Mouse (Mus musculus): ENCODE measurements around the gene Eif4a1.
A peak's percentile ranks its signal among the peaks of the same experiment; 100 is the strongest.
"Not testable (repeated sequence)": the region's sequence is repeated elsewhere in the genome, so short reads cannot be mapped to it uniquely, and the experiment has no call there.

Gene Eif4a1

DNA sequence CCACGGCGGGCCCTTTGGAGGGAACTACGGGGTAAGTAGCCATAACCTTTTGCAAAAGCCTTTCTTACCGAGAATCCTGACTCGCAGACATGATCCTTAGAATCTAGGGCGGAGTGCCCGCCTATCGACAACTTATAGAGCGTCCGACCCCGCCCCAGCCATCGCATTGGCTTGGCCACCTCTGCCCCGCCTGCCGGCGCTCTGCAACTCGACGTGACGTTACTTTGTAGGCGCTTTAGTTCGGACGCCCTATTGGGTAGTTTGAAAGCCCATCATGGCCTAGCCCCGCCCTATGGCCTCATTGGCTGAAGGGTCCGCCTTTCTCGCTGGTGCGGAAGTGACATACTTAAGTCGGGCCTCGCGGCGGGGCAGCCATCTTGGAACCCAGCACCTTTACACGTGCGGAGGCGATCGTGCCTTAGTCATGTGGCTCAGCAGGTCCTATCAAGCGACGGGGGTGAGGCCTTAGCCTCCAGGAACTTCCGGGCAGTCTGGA, at the start of gene Eif4a1:
Eif4a1 (minus strand) TSS at position 213 of the 496 bp plus-strand sequence.
- DNase-seq: peak; percentile 100

DNA sequence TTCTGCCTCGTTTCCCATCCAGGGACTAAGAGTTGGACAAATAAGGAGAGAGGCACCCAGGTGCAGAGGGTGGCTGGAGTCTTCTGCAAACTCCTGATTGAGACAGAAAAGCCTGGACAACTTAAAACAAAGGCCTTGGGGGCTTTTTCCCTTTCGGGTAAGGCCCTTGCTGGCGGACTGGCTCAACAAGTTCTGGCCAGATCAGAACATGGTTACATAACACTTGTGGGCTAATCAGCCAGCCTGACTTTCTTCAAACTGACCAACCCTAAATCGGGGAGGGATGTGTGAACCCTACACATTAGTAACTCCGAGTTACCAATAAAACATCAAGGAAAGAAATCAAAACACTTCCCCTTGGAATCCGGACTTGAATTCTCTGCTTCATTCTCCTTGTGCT, 48.6 kb upstream of the Eif4a1 start:
- no peak for DNase-seq

DNA sequence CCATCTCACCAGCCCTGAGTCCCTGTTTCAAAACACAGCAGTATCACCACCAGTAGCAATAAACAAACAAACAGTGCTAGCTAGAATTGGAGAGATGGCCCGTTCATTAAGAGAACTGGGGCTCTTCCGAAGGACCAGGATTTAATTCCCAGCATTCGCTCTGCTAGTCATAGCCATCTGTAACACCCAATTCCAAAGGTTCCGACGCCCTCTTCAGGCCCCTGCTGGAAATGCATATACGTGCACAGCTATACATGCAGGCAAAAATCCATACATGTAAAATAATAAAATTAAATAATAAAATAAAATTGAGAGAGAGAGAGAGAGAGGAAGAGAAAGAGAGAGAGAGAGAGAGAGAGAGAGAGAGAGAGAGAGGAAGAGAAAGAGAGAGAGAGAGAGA, 47.2 kb upstream of the Eif4a1 start:
- no peak for DNase-seq

DNA sequence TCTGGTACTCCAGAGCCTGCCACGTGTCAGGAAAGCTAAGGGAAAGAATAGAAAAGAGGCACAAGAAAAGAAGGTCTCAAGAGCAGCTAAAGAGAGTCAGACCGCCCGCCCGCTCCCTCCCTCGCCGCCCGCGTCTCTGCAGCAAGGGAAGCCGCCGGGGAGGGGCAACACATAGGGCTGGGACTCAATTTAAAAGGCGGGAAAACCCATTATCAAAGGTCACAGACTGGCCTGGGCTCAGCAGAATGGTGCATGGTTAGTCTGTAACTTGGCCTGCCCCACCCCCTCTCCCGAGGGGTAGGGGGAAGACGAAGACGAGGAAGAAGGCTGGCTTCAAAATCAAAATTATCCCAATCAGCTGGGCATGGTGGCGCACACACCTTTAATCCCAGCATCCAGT, 46.4 kb upstream of the Eif4a1 start:
- peak; percentile 26 for DNase-seq

DNA sequence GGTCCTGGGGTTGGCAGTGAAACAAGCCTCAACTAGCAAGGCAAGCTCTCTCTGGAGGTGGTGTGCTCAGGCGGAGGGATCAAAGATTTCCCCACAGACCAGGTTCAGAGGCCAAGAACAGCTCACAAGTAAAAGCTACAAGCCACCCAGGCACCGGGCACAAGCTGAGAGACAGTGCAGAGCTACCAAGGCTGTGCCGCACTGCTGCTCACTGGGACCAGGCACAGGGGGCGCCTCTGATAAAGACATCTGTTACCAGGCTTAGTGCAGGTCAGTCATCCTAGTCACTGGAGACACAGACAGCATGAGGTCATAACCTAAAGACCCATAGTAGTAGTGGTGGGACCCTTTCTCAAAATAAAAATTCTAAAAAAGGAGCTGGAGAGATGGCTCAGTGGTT, 44.7 kb upstream of the Eif4a1 start:
- DNase-seq: no peak

DNA sequence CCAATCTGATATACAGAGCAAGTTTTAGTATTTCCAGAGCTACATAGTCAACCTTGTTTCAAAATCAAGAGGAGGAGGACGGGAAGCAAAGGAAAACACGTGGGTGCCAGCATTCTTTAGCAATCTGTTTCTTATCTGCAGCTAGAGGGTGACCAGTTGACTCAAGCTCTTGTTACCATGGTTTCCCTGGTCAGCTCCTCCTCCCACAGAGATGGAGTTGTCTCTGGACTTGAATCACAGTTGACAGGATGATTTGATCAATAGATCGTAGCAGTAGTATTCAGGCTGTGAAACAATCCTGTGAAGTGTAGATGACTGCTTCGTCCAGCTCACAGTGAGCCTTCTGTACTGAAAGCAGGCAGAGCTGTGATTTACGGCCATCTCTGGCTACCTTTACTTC, 43.7 kb upstream of the Eif4a1 start:
- no peak for DNase-seq

DNA sequence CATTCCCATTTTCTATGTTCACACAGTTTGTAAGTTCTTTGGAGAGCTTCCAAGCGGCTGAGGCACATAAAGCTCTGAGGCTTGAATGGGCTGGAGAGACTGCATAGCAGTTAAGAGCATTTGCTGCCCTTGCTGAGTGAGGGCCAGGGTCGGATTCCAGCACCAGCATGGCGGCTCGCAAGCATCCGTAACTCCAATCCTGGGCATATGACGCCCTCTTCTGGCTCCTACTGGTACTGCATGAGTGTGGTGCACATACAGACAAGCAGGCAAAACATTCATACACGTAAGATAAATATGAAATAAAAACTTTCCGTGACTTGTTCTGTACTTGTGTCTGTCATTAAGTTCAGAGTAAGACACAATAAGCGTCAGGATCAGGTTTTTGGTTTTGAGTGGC, 43.3 kb upstream of the Eif4a1 start:
- peak; percentile 73 for DNase-seq

DNA sequence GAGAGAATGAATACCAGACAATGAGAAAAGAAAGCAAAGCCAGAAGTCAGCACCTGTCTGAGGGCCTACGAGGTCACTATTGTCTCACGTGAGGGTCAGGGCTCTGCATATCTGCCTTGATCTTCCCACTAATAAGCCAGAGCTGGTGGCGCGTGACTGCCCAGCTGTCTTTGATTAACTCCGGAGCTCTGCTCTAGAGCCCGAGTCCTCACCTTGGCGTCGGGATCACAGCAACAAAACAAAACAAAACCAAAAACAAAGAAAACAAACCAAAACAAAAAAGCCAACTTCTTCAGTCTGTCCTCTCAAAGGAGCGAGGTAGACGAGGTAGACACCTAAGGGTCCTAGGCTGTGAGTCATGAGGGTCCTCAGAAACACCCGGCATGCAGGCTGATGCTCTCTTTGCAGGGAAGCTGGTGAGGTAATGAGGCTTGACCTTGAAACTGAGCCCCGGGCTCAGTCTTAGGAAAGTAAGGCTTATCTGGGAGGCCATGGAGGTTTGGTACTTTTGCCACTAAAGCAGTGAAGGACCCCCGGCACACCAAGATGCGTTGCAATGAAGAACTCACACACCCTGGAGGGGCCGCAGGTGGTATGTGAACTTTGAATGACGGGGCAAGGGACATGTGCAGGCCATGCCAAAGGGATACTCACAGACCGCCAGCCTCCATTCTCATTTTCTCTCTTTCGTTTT, 42.6 kb upstream of the Eif4a1 start:
- DNase-seq: peak; percentile 68

DNA sequence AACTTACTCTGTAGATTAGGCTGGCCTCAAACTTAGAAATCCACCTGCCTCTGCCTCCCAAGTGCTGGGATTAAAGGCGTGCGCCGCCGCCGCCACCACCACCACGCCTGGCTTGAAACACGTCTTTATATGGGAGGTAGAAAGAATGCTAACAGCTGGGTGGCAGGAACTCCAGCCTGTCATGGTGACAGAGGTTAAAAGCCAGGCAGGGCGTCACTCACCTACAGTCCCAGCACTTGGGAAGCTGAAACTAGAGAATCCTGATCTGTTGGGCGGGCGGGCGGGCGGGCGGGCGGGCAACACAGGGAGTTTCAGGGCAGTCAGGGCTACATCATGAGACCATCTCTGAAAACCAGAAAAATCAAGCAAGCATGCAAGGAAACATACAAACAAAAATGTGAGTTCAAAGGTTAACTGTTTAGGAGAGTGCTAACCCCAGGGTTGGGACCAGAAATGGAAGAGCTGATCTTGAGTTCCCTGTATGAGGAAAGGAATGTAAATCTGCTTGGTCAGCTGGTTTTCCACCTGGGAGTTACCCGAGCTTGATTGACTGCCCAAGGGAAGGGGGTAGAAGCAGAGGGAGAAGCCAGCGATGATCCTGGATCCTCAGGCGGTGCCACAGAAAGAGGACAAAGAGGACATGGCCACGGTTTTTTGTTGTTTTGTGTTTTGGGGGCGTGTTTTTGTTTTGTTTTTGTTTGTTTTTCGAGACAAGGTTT, 40.9 kb upstream of the Eif4a1 start:
- peak; percentile 17 for DNase-seq

DNA sequence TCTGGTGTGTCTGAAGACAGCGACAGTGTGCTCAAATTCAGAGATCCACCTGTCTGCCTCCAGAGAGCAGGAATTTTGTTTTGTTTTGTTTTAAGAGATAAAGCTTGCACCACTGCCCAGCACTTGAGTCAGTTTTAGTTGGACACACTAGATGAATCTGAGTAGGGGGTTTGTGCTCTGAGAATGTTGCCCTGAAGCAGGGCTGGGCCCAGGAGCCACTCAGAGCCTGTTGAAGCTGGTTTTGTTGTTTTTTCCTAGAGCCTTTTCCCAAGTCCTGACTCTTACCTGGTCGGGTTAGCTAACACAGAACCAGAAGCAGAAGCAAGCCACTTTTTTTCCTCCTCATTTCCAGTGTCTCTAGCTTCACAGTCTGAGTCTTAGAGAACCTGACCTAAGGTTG, 38.9 kb upstream of the Eif4a1 start:
- no peak for DNase-seq

DNA sequence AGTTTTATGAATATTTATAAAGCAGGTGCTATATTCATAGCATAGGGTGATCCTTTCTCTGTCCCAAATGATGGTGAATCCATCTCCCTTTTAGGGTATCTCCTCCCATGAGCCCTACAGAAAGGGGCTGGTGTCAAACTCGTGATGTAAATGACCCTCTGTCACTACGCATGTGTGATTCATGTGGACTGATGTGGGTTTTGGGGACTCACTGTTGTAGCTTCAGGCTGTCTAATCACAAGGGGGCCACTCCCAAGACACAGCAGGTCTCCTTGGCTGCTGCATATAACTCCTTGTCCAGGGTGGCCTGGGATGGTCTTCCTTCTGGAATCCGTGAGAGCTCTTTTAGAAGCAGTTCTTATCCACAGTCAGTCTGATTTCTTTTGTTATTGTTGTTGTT, 38.2 kb upstream of the Eif4a1 start:
- no peak for DNase-seq

DNA sequence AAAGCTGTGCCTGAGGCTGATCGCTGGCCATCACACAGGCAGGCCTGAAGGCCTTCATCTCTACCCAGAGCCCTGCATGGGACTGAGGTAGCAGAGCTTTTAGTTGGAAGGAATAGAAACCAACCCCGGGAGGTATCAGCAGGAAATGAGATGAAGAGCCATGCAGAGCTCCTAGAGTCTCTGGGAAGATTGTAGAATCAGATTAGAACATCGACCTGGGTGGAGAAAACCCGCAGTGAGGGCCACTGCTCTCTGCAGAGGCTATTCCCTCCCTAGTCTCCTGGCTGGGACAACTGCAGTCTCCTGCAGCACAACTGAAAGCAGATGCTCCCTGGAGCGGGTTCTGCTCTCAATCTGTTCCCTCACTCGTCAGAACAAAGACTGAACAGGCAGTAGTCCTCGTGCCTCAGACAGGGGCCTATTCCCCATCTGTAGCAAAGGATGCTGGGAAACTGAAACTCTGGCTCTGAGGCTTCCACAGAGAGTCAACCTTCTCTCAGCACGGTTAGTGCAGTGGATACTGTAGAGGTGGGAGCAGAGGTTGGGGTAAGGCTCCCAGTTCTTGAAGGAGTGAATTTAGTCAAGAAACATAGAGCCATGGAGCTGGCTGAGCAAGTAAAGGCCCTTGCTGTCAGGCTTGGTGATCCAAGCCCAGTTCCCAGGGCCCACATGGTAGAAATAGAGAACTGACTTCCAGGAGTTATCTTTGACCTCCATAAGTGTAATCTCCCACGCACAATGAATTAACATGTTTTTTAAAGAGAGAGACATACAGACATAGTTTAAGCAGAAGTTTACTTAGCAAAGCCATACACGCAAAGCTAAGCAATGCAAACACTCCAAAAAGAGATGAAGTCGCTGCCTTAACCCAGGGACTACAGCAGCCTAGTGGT, 37.6 kb upstream of the Eif4a1 start:
- DNase-seq: no peak

DNA sequence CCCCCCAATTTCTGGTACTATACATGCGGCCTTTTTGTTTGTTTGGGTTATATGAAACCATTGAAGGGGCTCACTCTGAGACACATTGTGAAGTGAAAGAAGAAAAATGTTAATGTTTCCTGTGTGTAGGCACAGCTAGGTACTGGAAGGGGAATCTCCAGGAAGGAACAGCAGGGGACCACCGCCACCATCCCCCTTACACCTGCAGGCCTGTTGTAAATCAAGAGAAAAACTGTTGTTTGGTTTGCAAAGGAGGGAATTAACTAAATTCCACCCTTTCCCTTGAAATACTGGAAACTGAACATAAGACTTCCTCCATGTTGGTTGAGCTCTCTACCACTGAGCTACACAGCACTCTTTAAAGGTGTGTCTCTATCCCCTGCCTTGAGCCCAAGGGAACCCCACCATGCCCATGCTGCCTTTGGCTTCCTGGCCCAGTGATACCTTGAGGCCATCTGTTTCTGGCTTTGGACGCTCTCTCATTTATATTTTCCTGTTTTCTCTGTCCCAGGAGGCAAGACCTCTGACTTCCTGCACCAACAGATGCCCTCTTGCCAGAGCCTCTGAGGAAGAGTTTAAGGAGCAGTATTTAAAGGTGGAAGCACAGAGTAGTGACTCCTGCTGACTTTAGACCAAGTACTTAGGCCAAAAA, 36.5 kb upstream of the Eif4a1 start:
- DNase-seq: no peak

DNA sequence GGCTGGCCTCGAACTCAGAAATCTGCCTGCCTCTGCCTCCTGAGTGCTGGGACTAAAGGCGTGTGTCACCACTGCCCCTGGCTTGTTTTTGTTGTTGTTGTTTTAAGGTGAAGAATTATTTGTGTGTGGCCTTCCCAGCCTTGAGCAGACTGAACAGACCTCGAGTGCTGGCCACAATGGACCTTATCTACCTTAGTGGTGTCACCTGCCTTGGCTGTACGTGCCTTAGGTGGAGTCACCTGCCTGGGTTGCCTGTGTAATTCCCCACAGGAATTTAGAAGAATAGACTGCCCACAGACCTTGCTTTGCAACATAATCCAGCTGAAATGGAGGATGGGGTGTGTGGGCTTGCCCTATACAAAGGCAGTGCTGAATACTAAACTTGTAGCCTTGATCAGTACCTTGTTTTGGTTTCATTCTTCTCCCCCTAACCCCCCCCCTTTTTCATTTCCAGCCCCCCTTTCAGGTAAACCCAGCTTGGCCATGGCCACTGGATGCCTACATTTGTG, 35.7 kb upstream of the Eif4a1 start:
- DNase-seq: no peak

DNA sequence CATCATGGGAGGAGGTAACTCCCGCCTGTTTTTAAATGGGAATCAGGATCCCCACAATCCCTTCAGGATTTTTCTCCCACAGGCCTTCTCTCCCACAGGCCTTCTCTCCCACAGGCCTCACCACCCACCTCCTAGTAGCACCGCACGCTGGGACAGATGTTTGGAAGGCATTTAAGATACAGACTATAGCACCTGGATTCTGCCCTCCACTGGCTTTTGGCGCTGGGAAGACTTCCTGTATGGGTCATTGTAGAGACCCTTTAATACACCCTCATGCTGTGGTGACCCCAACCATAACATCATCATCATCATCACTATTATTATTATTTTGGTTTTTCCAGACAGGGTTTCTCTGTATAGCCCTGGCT, 35.2 kb upstream of the Eif4a1 start:
- DNase-seq: no peak

DNA sequence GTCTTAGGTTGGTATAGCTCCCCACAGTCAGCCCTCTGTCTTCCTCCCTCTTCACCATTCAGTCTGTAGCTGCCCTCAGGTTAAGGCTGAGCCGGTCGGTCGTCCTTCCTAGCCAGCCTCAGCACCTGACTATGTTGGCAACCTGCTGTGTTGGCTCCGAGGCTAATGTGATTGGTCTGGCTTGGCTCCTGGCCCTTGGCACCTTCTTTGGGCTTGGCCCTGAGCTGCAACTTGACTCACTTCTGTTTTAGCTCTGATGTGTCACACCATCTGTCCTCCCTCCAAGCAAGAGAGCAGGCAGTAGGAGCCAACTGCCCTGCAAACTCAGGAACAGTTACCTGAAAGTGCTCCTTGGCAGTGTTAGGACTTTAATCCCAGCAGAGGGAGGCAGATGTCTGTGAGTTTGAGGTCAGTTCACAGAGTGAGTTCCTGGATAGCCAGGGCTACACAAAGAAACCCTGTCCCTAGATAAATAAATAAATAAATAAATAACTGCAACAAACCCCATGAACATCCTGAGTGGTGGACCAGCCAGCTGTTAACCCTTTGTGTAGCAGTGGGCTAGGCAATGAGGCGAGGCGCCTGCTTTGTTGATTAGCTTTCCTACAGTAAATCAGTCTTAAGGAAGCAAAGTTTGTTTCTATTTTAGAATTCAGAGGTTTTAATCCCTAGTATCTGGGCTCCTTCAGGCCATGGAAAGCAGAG, 34.7 kb upstream of the Eif4a1 start:
- peak; percentile 85 for DNase-seq

DNA sequence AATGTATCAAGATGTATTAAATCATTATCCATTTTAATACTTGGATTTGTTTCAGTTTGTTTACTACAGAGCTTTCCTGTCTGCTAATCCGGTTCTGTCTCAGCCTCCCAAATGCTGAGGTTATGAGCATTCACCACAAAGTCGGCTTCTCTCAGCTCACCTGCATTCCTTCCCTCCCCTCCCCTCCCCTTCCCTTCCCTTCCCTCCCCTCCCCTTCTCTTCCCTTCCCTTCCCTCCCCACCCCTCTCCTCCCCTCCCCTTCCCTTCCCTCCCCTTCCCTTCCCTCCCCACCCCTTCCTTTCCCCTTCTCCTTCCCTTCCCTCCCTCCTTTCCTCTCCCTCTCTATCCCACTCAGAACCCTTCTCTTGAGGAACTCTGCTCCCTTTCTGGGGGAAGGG, 32.4 kb upstream of the Eif4a1 start:
- no peak for DNase-seq

DNA sequence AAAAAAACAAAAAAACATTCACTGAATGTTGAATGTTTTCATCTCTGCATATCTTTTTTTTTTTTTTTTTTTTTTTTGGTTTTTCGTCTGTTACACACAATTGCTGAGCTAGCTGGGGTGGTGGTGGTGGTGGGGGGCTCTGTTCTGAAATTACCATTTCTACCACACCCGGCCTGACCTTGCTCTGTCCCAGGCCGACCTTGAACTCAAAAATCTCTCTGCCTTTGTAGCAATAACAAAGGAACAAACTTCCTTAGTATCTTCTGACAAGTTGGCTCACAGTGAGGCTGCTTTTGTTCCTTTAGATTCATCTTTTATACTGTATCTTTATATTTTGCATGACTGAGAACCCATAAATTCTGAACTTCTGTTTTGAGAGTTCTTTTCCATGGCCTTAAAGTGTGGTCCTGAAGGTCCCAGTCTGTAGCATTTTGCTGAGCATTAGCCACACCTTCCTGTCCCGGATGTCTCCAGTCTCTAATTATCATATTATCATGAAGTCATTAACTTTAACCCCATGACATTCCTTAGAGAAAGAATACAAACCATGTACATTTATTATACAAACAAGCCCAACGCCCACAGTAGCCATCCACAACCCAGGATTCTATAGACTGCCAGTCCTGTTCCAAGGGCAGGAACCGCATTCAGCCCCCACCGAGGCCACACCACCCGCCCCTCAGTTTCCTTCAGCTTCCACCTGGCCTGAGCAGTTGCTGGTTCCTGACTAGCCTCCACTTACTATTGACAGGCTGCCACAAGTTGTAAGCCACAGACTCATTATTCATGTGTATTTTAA, 31.8 kb upstream of the Eif4a1 start:
- no peak for DNase-seq

DNA sequence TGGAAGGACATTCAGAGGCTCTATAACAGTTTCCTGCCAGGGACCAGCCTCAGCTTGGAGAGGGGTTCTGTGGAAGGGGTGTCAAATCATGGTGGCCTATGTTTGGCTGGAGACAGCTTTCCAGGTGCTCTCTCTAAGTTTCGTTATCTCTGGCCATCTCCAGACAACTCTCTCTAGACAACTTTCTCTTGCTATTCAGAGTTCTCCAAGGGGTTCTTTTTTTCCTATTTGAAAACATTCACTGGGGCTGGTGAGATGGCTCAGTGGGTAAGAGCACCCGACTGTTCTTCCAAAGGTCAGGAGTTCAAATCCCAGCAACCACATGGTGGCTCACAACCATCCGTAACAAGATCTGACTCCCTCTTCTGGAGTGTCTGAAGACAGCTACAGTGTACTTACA, 31.2 kb upstream of the Eif4a1 start:
- not testable (repeated sequence) for DNase-seq

DNA sequence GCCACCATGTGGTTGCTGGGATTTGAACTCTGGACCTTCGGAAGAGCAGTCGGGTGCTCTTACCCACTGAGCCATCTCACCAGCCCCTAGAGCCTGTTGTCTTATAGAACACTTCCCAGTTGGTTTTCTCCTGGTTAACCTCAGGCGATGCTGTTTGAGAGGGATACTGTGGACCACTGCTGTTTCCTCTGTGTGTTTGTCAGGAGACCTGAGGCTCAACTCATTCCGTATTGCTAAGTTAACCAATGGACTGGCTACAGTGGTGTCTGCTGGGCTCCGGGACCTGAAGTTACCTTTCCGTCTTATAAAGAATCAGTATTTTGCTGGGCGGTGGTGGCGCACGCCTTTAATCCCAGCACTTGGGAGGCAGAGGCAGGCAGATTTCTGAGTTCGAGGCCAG, 30.7 kb upstream of the Eif4a1 start:
- not testable (repeated sequence) for DNase-seq

DNA sequence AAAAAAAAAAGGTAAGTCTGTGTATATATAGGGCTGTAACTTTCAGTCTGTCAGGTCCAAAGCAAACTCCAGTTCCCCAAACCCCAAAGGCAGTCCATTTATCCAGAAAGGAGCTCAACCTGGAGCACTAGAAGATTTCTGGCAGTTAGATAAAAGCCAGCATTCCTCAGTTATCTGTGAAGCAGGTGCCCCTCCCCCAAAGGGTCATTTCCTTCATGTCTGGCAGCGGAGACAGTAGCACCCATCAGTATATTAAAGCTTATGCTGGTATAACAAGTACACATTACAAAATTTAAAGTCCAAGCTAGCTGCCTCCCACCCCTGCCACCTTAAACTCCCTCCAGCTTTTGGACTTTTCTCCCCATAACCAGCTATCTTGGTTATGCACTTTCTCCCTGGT, 27.4 kb upstream of the Eif4a1 start:
- DNase-seq: no peak
